Mouse (Mus musculus): ENCODE data around the gene Stfa1.
"Not testable (repeated sequence)": the region's sequence is repeated elsewhere in the genome, so short reads cannot be mapped to it uniquely, and the experiment has no call there.

Stfa1 gene

GRCm38 (mm10) chr16:36276796-36277195 lies at the start of gene Stfa1:
Gene Stfa1, plus strand, starts transcription at chr16:36276951.
- DNase-seq: not testable (repeated sequence)

- not testable (repeated sequence) for DNase-seq
These were observed 16.2 kb upstream of the Stfa1 start for GRCm38 (mm10) chr16:36260585-36260984.

- DNase-seq: no peak
These were observed 12.4 kb downstream of the Stfa1 start for GRCm38 (mm10) chr16:36289140-36289539.

- no peak for DNase-seq
These were observed 30.9 kb downstream of the Stfa1 start for GRCm38 (mm10) chr16:36307631-36308030.

- DNase-seq: not testable (repeated sequence)
These were observed 39.4 kb downstream of the Stfa1 start for GRCm38 (mm10) chr16:36316111-36316510.

- no peak for DNase-seq
These were observed 42.5 kb downstream of the Stfa1 start for GRCm38 (mm10) chr16:36319286-36319685.

GRCm38 (mm10) chr16:36334232-36334631 lies 57.5 kb downstream of the Stfa1 start, which contains the start of gene BC117090:
Gene BC117090, minus strand, starts transcription at chr16:36334332.
- DNase-seq: no peak

Data from thymus, postnatal 14 days (tissue).